ENCODE assay signal across 12 mouse cellular contexts in the genomic region with DNA sequence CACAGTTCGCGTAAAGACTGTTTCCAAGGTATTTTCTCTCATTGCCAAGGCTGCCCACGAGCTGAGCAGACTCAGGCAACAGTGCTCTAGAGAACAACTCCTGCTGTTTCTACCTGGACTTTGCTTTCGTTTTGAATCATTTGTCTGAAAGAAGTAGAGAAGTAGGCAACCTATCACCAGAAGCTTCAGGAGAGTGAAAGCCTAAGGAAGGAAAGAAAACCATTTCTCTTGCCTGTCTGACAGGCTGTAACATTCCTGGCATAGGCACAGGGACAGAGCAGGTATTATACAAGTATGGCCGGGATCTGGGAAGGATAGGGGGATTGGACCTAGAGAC.
DNase-seq lines count a peak whose midpoint lies in the region; ATAC-seq and TF ChIP-seq lines count a peak whose summit lies in the region.
"Had no signal": no experiment of that assay in that cellular context is flagged by ENCODE, and none has a peak within 500 bp of the region (broad histone marks: within the 10 kb centered on the region; RNA-seq: fewer than 3 reads in every experiment).

No protein-coding gene starts in this region.

- no peak for ATAC-seq in forebrain, embryonic 13.5 days
- no peak for ATAC-seq in hindbrain, postnatal 0 days
- no peak for ATAC-seq in liver, embryonic 11.5 days (replicated peaks; ENCODE audit: low FRiP score)

- peaks cover 39% of the 10 kb centered on the region for H3K4me1 ChIP-seq in forebrain, embryonic 10.5 days
- peaks cover 11% of the 10 kb centered on the region; the same call in 1 of the 2 replicates for H3K4me1 ChIP-seq in forebrain, embryonic 13.5 days
- H3K4me1 ChIP-seq in hindbrain, postnatal 0 days (ENCODE audit: insufficient read depth, low read length): no peaks in the 10 kb centered on the region
- H3K4me1 ChIP-seq in hindbrain, embryonic 10.5 days (replicated peaks): peaks cover 28% of the 10 kb centered on the region
- no peaks in the 10 kb centered on the region for H3K4me1 ChIP-seq in brown adipose tissue, adult 24 weeks (ENCODE audit: control insufficient read depth, insufficient read depth, insufficient read length, low read length)
- H3K4me1 ChIP-seq in liver, embryonic 11.5 days (replicated peaks; ENCODE audit: control insufficient read depth, insufficient read depth, low read length): no peaks in the 10 kb centered on the region; the same call in 1 of the 2 replicates

- no peak overlapping the region for H3K4me2 ChIP-seq in forebrain, embryonic 13.5 days
- peak overlapping the region; percentile 45; the same call in 1 of the 2 replicates for H3K4me2 ChIP-seq in hindbrain, postnatal 0 days (ENCODE audit: low read depth, low read length)
- H3K4me2 ChIP-seq in liver, embryonic 11.5 days: peak overlapping the region; percentile 23; the same call in 1 of the 2 replicates

- WGBS in forebrain, embryonic 10.5 days: 85% methylated on average over 5 of the region's 5 CpGs
- 82% methylated on average over 5 of the region's 5 CpGs for WGBS in forebrain, embryonic 13.5 days
- WGBS in hindbrain, postnatal 0 days: 72% methylated on average over 5 of the region's 5 CpGs
- 78% methylated on average over 5 of the region's 5 CpGs for WGBS in hindbrain, embryonic 10.5 days
- 67% methylated on average over 5 of the region's 5 CpGs for WGBS in liver, embryonic 11.5 days

- H3K27me3 ChIP-seq in forebrain, embryonic 10.5 days (ENCODE audit: poor library complexity, severe bottlenecking): no peaks in the 10 kb centered on the region
- no peaks in the 10 kb centered on the region for H3K27me3 ChIP-seq in forebrain, embryonic 13.5 days
- no peaks in the 10 kb centered on the region for H3K27me3 ChIP-seq in hindbrain, postnatal 0 days (ENCODE audit: insufficient read depth, low read length)
- H3K27me3 ChIP-seq in hindbrain, embryonic 10.5 days (ENCODE audit: insufficient read depth, poor library complexity, severe bottlenecking): no peaks in the 10 kb centered on the region
- no peaks in the 10 kb centered on the region for H3K27me3 ChIP-seq in liver, embryonic 11.5 days (replicated peaks; ENCODE audit: control insufficient read depth, insufficient read depth, low read length)

- no peak overlapping the region for H3K4me3 ChIP-seq in forebrain, embryonic 10.5 days
- H3K4me3 ChIP-seq in forebrain, embryonic 13.5 days: no peak overlapping the region
- H3K4me3 ChIP-seq in hindbrain, postnatal 0 days (ENCODE audit: low read length): no peak overlapping the region
- H3K4me3 ChIP-seq in hindbrain, embryonic 10.5 days: no peak overlapping the region
- H3K4me3 ChIP-seq in brown adipose tissue, adult 24 weeks (ENCODE audit: insufficient read depth, low read depth, low read length): peak overlapping the region; percentile 46
- no peak overlapping the region for H3K4me3 ChIP-seq in liver, embryonic 11.5 days (ENCODE audit: low read depth, low read length)

- DNase-seq in forebrain, embryonic 10.5 days (ENCODE audit: extremely low spot score, low spot score): no peak
- no peak for DNase-seq in hindbrain, postnatal 0 days (ENCODE audit: low spot score)
- DNase-seq in hindbrain, embryonic 10.5 days (ENCODE audit: low spot score): no peak
- no peak for DNase-seq in liver, embryonic 11.5 days (ENCODE audit: low spot score)
- DNase-seq in layer of hippocampus, adult 18-20 months (ENCODE audit: low spot score in 2 of 2): no peak
- no peak for DNase-seq in right cerebral cortex, adult 2 months (ENCODE audit: low spot score in 2 of 2)
- DNase-seq: cerebellum, postnatal 36 days; kidney, adult 8-10 months; right cerebral cortex, postnatal 14 days had no signal

- TF ChIP-seq CTCF in hindbrain, postnatal 0 days (IDR thresholded peaks at IDR 0.05; ENCODE audit: low read depth): no peak

- H3K36me3 ChIP-seq in forebrain, embryonic 10.5 days (replicated peaks): no peaks in the 10 kb centered on the region
- no peaks in the 10 kb centered on the region for H3K36me3 ChIP-seq in forebrain, embryonic 13.5 days (ENCODE audit: poor library complexity, severe bottlenecking)
- H3K36me3 ChIP-seq in hindbrain, postnatal 0 days (ENCODE audit: insufficient read depth, low read length): no peaks in the 10 kb centered on the region
- no peaks in the 10 kb centered on the region for H3K36me3 ChIP-seq in hindbrain, embryonic 10.5 days
- H3K36me3 ChIP-seq in liver, embryonic 11.5 days (ENCODE audit: control insufficient read depth, insufficient read depth, low read length): no peaks in the 10 kb centered on the region
- H3K36me3 ChIP-seq: G1E had no signal

- 0 out of 2 replicates have a peak overlapping the region, but pooled peaks have one; percentile 40 for H3K27ac ChIP-seq in forebrain, embryonic 10.5 days
- no peak overlapping the region for H3K27ac ChIP-seq in forebrain, embryonic 13.5 days
- H3K27ac ChIP-seq in hindbrain, postnatal 0 days: no peak overlapping the region
- H3K27ac ChIP-seq in hindbrain, embryonic 10.5 days: no peak overlapping the region
- no peak overlapping the region for H3K27ac ChIP-seq in brown adipose tissue, adult 24 weeks (replicated peaks; ENCODE audit: low read depth, low read length)
- H3K27ac ChIP-seq in liver, embryonic 11.5 days (ENCODE audit: low read depth, low read length): no peak overlapping the region

- no peak overlapping the region for H3K9ac ChIP-seq in forebrain, embryonic 13.5 days
- H3K9ac ChIP-seq in hindbrain, postnatal 0 days (replicated peaks; ENCODE audit: low read length): no peak overlapping the region
- H3K9ac ChIP-seq in liver, embryonic 11.5 days (ENCODE audit: low read depth, low read length): no peak overlapping the region

- no peaks in the 10 kb centered on the region for H3K9me3 ChIP-seq in forebrain, embryonic 10.5 days
- H3K9me3 ChIP-seq in forebrain, embryonic 13.5 days (replicated peaks): no peaks in the 10 kb centered on the region
- no peaks in the 10 kb centered on the region for H3K9me3 ChIP-seq in hindbrain, postnatal 0 days (ENCODE audit: low read length)
- no peaks in the 10 kb centered on the region for H3K9me3 ChIP-seq in hindbrain, embryonic 10.5 days
- no peaks in the 10 kb centered on the region for H3K9me3 ChIP-seq in liver, embryonic 11.5 days (ENCODE audit: control insufficient read depth, low read length)
- H3K9me3 ChIP-seq: G1E had no signal
